Mouse (Mus musculus) urinary bladder, postnatal 10 days (tissue): ENCODE measurements around the gene Mex3d.

Experiments
- DNase-seq: peaks from one replicate; pipeline ENCODE4 v3.0.0; 2022; ENCODE audit warnings: low spot score

Mex3d gene

GRCm38 (mm10) chr10:80330888-80331287 is 56.6 kb downstream of the Mex3d start:
- no peak for DNase-seq
